Mouse (Mus musculus) olfactory bulb, adult 2 months (tissue): ENCODE measurements around the gene Lrmda.

Source experiments
- CTCF ChIP-seq: fragments of 200-500 bp; IDR thresholded peaks from 2 replicates; pipeline ENCODE4 v1.5.1; 2012; ENCODE audit warnings: low read depth, mild to moderate bottlenecking, low read length, moderate library complexity; ENCODE audit not compliant: insufficient read depth
- POLR2A ChIP-seq: fragments of 200-500 bp; IDR thresholded peaks from 2 replicates; pipeline ENCODE4 v1.6.1; 2012; ENCODE audit warnings: mild to moderate bottlenecking, low read depth, low read length, moderate library complexity; ENCODE audit not compliant: insufficient read depth

DNA sequence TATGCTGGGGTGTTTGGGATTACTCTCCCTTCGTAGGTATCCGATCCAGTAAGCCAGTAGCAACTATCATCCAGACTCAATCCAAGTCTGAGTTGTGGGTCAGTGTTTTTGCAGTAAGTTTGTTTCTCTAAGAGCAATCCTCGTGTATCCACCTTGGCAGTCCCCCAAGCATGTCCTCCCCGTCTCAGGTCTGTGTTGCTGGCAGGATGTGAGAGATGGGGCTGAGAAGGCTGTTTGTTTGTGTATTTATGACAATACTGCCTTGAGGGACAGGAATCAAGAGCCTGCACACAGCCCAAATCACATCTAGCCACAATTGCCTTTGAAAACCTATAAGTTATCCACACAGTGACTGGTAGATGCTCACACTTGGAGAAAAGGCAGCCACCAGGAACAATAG is 567.3 kb downstream of the Lrmda start:
- TF ChIP-seq CTCF (no peak), POLR2A (no peak)
